Mouse (Mus musculus) forebrain, embryonic 13.5 days (tissue): Measurements from ENCODE around the gene Pik3ap1. TPM values are rescaled to one million over a fixed set of nuclear protein-coding genes. Genes with fewer than 3 reads are reported as not detected.

ENCODE experiments used
- ATAC-seq: fragments of 200-750 bp; cut with Nextera tagmentation; 2 replicates; pipeline ENCODE4 v1.8.0; 2017
- H3K27ac ChIP-seq: fragments of 300-500 bp; sonication (generic); 2 replicates; pipeline ENCODE4 v1.5.1; 2015; ENCODE audit warnings: inconsistent platforms, mild to moderate bottlenecking, moderate library complexity
- H3K27me3 ChIP-seq: fragments of 300-500 bp; sonication (generic); 2 replicates; pipeline ENCODE4 v1.6.1; 2015; ENCODE audit warnings: mild to moderate bottlenecking, inconsistent platforms
- H3K36me3 ChIP-seq: fragments of 300-500 bp; sonication (generic); 2 replicates; pipeline ENCODE4 v1.6.1; 2015; ENCODE audit warnings: mild to moderate bottlenecking, inconsistent platforms; ENCODE audit not compliant: poor library complexity, severe bottlenecking
- H3K4me1 ChIP-seq: fragments of 300-500 bp; sonication (generic); 2 replicates; pipeline ENCODE4 v1.6.1; 2015; ENCODE audit warnings: inconsistent platforms
- H3K4me2 ChIP-seq: fragments of 300-500 bp; sonication (generic); 2 replicates; pipeline ENCODE4 v1.6.1; 2015; ENCODE audit warnings: inconsistent platforms, mild to moderate bottlenecking, moderate library complexity
- H3K4me3 ChIP-seq: fragments of 300-500 bp; sonication (generic); 2 replicates; pipeline ENCODE4 v1.5.1; 2015; ENCODE audit warnings: mild to moderate bottlenecking, inconsistent platforms
- H3K9ac ChIP-seq: fragments of 300-500 bp; sonication (generic); 2 replicates; pipeline ENCODE4 v1.6.1; 2015; ENCODE audit warnings: mild to moderate bottlenecking, inconsistent platforms
- H3K9me3 ChIP-seq: fragments of 300-500 bp; sonication (generic); replicated peaks from 2 replicates; pipeline ENCODE4 v1.6.1; 2016; ENCODE audit warnings: inconsistent platforms
- WGBS: fragments of 180-500 bp; shearing (Covaris S2); methylation state at CpG from one replicate; pipeline ENCODE4 v1.1.7; 2015; 5-methylcytosine and 5-hydroxymethylcytosine counted together
- polyA plus RNA-seq: library from polyadenylated mRNA; unstranded; fragments of >200 nt; fragmentation: Nextera tagmentation; extraction: Ambion mirVana; gene quantifications from 2 replicates; pipeline ENCODE4 v1.2.1, GENCODE M21; 2015

Gene Pik3ap1
- polyA plus RNA-seq, 1 experiment from 2014 or later = 0.99 TPM

DNA sequence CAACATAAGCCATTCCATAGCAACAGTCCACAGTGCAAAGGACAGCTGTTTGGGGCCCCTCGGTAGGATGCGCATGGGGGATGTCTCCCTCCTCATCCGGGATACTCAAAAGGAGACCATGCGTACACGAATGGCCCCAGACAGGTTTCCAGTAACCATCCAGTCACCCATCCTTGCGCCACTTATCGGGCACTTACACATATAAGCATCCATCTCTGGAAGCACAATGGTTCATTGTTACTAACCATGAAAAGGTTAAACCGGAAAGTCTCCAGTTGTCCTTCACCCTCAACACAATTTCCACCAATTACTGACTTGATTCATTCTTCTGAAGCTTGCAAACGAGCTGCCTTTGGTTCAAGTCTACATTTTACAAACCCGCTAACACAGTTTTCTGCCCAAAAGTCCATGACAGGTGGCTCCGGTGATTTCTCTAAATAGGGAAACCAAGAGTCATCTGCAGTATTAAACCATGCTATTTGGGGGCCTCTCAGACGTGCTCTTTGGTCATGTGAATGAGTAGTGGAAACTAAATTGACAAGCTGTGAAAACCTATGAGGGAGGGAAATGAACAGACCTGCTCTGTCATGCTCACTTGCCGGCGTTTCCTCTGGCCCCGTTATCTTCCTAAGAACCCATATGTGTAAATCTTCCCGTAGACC, 18.6 kb downstream of the Pik3ap1 start:
- H3K4me1 ChIP-seq = no peaks in the 10 kb centered on the region
- H3K36me3 ChIP-seq = no peaks in the 10 kb centered on the region
- H3K27me3 ChIP-seq = no peaks in the 10 kb centered on the region
- H3K9ac ChIP-seq = no peak overlapping the region
- WGBS = 83% methylated on average over 16 of the region's 16 CpGs
- ATAC-seq = no peak
- H3K4me2 ChIP-seq = no peak overlapping the region
- no peak overlapping the region for H3K27ac ChIP-seq
- no peak overlapping the region for H3K4me3 ChIP-seq
- H3K9me3 ChIP-seq = no peaks in the 10 kb centered on the region

DNA sequence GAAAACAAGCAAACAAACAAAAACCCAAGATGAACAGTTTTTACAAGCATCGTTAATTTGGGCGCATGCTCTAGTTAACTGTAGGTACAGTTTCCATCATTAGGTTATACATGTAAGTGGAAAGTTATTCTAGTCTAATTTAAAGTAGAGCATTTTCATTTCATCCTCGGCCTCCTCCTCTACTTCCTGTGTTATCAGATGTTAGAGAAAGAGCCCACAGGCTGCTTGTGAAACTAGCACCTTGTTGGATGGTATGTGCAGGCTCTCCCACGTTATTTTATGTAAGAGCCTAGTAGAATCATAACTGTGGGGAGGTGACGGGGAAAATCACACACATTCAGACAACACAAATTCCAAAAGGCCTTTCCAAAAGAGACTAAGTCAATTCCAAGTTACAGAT, 19.3 kb downstream of the Pik3ap1 start:
- Histone ChIP-seq H3K4me1 (no peaks in the 10 kb centered on the region), H3K27me3 (no peaks in the 10 kb centered on the region), H3K27ac (no peak overlapping the region), H3K36me3 (no peaks in the 10 kb centered on the region), H3K9ac (no peak overlapping the region), H3K4me2 (no peak overlapping the region), H3K4me3 (no peak overlapping the region), H3K9me3 (no peaks in the 10 kb centered on the region)
- 91% methylated on average over 5 of the region's 5 CpGs for WGBS
- no peak for ATAC-seq

DNA sequence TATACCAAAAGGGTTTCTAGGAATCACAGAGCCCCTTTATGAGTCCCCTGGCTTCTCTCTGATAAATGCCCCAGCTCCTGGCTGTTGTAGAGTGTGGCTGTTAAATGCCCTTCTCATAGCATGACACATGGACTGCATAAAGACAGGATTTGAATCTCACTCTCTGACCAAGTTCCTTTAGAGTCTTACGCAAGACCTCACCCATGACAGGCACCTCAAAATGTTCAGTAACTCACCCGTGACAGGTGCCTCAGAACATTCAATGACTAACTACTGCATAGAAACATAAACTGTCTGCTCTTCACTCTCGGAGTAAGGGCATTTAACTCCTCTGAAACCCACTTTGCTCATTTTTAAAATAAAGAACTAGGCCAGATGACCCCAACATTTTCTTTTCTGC, 20.4 kb downstream of the Pik3ap1 start:
- 88% methylated on average over 3 of the region's 3 CpGs for WGBS
- no peaks in the 10 kb centered on the region for H3K27me3 ChIP-seq
- no peaks in the 10 kb centered on the region for H3K36me3 ChIP-seq
- no peaks in the 10 kb centered on the region for H3K9me3 ChIP-seq
- H3K4me1 ChIP-seq = no peaks in the 10 kb centered on the region
- no peak overlapping the region for H3K4me3 ChIP-seq
- H3K9ac ChIP-seq = no peak overlapping the region
- H3K27ac ChIP-seq = no peak overlapping the region
- H3K4me2 ChIP-seq = no peak overlapping the region
- no peak for ATAC-seq

DNA sequence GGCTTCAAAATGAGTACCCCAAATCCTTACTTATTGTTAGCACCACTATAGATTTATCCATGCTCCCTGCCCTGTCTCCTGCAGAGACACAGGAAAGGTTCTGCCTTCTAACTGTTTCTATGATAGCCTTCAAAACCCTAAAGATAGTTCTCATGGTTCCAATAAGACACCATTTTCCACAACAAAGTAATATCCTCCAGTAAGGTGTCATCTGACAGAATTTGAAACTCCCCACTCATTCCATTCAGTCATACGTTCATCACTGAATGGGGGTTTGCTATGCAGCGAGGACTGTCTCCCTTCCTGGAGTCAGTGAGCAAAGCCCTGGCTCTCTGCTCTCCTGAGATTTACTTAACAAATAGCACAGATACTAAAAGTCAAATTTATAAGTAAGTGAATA, 21.9 kb downstream of the Pik3ap1 start:
- Histone ChIP-seq H3K36me3 (no peaks in the 10 kb centered on the region), H3K27me3 (no peaks in the 10 kb centered on the region), H3K9me3 (no peaks in the 10 kb centered on the region), H3K4me3 (no peak overlapping the region), H3K9ac (no peak overlapping the region), H3K27ac (no peak overlapping the region), H3K4me2 (no peak overlapping the region), H3K4me1 (no peaks in the 10 kb centered on the region)
- no peak for ATAC-seq
- 91% methylated on average over 2 of the region's 2 CpGs for WGBS

DNA sequence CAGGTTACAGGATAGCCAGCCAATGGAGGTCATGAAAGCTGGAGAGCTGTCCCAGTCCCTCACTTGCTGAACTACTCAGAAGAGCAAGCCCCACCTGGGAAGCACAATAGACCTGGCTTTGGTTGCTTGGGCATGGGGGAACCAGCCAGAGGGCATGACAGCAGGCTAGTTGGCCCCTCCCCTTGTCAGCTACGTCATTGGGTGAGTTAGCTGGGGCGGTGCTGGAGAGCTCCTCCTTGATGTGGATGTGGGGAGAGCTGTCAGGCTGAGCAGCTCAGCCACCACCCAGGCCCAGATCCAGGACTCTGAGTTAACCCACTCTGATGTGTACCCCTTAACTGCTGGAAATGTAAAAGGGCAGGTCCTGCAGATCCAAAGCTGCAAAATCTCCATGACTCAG, 24.4 kb downstream of the Pik3ap1 start:
- no peaks in the 10 kb centered on the region for H3K9me3 ChIP-seq
- no peak overlapping the region for H3K4me2 ChIP-seq
- H3K4me3 ChIP-seq = no peak overlapping the region
- no peak overlapping the region for H3K27ac ChIP-seq
- H3K9ac ChIP-seq = no peak overlapping the region
- no peak for ATAC-seq
- H3K36me3 ChIP-seq = no peaks in the 10 kb centered on the region
- H3K27me3 ChIP-seq = no peaks in the 10 kb centered on the region
- H3K4me1 ChIP-seq = no peaks in the 10 kb centered on the region
- 9% methylated on average over 2 of the region's 2 CpGs for WGBS

DNA sequence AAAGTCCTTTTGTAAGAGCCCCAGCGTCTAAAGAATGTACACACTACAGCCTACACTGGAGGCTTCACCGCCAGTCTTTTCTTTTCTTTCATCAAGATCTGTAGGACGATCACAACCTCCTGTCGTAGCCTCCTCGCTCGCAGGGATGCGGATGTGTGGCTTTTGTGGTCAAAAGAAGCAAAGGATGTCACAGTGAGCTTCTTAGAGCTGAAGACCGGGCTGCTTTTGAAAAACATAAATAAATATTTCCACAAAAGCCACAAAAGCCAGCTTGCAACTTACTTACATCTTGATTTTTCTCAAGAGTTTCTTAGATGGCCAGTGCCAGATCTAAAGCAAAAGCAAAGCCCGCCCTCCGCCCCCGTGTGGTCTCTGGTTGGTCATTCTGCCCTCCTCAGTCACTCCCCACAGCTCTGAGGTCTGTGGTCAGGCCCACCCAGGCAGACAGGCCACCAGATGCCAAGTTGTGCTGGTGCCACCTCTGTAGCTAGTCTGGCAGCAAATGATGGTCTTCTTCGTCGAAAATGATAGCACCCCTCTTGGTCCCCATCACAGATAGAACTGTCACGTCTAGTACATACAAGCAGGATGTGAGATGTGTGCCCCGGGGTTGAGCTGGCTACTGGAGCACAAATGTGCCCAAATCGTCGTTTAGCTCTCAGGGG, 30.5 kb downstream of the Pik3ap1 start:
- no peak for ATAC-seq
- 85% methylated on average over 17 of the region's 17 CpGs for WGBS

DNA sequence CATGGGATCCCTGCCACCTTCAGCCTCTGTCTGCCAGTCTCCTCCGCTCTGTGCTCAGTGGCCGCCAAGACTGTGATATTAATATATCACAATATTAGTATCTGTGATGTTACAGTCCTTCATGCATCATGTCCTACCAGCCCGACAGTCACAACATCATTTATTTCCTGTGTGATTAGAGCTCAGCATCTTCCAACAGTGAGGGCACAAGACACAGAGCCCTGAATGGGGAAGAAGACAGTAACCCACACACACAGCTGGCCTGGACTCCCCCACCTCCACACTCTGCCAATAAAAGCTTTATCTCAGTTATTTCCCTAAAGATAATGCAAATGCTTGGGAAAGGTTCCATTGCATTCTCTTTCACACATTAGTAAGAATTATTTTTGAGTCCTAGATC, 35.3 kb downstream of the Pik3ap1 start:
- peaks cover 18% of the 10 kb centered on the region for H3K4me1 ChIP-seq
- no peaks in the 10 kb centered on the region for H3K9me3 ChIP-seq
- ATAC-seq = no peak
- no peak overlapping the region for H3K27ac ChIP-seq
- H3K9ac ChIP-seq = no peak overlapping the region
- no peaks in the 10 kb centered on the region for H3K27me3 ChIP-seq
- 96% methylated on average over 3 of the region's 3 CpGs for WGBS
- no peak overlapping the region for H3K4me3 ChIP-seq
- no peaks in the 10 kb centered on the region for H3K36me3 ChIP-seq
- H3K4me2 ChIP-seq = no peak overlapping the region

More for the DNA sequence above, 30.5 kb downstream of the Pik3ap1 start:
- no peak overlapping the region for H3K9ac ChIP-seq
- H3K4me1 ChIP-seq = no peaks in the 10 kb centered on the region
- H3K4me3 ChIP-seq = no peak overlapping the region
- no peaks in the 10 kb centered on the region for H3K27me3 ChIP-seq
- no peak overlapping the region for H3K27ac ChIP-seq
- H3K36me3 ChIP-seq = no peaks in the 10 kb centered on the region
- no peaks in the 10 kb centered on the region for H3K9me3 ChIP-seq
- H3K4me2 ChIP-seq = no peak overlapping the region

DNA sequence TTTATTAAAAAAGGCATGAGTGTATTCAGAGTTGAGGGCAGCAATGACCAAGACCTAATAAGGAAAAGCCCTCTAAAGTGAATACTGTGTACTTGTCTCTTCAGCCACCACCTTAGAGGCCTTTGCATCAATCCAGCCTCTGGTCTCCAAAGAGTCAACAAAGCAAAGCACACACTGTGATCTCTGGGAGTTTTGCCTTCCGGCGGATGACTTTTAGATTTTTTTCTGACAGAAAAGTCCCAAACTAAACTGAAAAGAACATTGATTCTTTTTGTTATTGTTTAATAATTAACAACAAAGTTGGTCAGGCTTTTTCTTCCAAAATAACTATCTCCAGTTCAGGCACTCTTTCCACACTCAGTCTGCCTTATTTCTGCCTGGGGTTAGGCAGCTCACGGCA, 36.7 kb downstream of the Pik3ap1 start:
- Histone ChIP-seq H3K27me3 (no peaks in the 10 kb centered on the region), H3K4me2 (no peak overlapping the region), H3K9ac (no peak overlapping the region), H3K4me3 (no peak overlapping the region), H3K36me3 (no peaks in the 10 kb centered on the region), H3K9me3 (no peaks in the 10 kb centered on the region), H3K4me1 (peaks cover 18% of the 10 kb centered on the region), H3K27ac (no peak overlapping the region)
- 89% methylated on average over 3 of the region's 3 CpGs for WGBS
- no peak for ATAC-seq

DNA sequence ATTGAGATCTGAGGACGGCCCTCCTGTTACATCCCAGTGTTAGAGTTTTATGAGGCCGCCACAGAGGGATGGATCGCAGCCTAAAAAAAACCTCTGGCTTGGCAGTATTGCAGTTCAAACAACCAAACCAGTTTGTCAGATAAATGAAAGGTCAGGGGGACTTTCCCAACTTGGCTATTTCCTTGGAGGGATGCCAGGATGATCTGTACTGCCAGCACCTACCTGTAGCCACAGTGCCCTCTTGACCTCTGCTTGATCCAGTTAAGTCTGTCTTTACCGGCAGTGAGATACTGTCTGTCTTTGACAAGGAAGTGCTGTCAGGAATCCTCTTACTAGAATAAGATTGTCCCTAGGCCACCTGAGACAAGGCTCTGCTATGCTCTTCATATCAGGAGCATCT, 37.6 kb downstream of the Pik3ap1 start:
- Histone ChIP-seq H3K36me3 (no peaks in the 10 kb centered on the region), H3K4me1 (peaks cover 18% of the 10 kb centered on the region), H3K4me3 (no peak overlapping the region), H3K27ac (no peak overlapping the region), H3K9me3 (no peaks in the 10 kb centered on the region), H3K4me2 (no peak overlapping the region), H3K27me3 (no peaks in the 10 kb centered on the region), H3K9ac (no peak overlapping the region)
- WGBS = 75% methylated on average over 4 of the region's 4 CpGs
- ATAC-seq = no peak

DNA sequence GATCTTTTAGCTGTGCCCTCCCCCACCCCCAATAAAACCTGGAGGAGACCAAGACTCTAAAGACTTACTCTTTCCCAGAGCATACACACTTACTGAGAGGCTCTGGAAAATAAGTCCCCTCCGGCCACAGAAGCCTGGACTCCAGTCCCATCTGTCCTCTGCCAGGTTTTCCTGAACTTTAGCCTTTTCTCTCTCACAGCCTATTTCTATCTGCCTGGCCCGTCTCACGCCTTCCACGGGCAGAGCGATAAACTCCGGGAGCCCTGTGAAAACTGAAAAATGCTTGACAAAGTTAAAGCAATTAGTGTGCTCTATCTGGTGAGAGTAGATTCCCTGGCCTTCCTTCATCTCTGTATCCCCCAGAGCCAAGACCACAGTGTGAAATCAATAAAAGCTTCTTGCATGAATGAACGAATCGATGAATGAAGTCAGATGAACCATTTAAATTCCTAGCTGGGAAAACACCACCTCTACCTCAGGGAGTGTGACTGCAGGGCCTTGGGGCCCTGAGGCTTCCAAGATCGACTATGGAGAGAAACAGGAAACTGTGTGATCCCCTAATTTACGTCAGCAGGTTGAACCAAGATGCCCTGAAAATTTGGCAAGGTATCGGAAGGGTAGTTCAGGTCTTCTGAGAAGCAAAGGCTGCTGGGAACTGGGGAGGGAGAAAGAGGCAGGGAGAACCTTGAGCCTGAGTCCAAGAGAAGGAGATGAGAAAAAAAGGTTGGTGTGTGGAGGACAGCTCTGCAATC, 38.6 kb downstream of the Pik3ap1 start:
- Histone ChIP-seq H3K9ac (no peak overlapping the region), H3K9me3 (no peaks in the 10 kb centered on the region), H3K36me3 (no peaks in the 10 kb centered on the region), H3K4me1 (peaks cover 18% of the 10 kb centered on the region), H3K4me3 (no peak overlapping the region), H3K27ac (no peak overlapping the region), H3K27me3 (no peaks in the 10 kb centered on the region), H3K4me2 (no peak overlapping the region)
- ATAC-seq = no peak
- WGBS = 46% methylated on average over 11 of the region's 11 CpGs

DNA sequence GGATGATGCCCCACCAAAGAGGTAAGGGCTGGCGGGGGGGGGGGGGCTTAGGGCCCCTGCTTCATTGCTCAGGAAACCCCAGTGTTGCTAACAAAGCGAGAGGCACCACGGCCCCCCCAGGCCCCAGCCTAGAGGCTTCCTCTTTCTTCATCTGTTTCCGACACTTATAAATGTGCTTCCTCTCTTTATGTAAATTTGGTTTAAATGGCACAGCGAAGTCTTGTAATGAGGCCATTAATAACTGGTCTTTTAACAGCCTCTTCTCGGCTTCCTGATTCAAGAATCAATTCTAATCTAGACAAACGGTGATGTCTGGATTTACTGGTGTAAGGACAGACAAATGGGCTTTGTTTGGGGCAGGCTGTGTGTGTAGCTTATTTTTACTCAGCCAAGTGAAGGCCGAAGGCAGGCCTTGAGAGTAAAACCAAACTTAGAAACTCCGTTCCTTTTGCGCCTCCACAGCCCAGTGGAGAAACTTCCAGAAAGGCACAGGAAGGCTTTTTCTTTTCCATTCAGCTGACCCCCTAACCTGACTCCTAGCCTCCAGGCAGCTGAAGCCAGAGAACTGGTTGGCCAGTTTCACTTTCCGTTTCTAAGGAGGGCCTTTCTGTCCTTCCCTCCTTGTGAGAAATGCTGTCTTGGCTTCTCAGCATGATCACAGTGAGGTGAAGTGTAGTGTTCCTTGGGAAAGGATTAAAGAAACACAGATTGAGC, 39.7 kb downstream of the Pik3ap1 start:
- Histone ChIP-seq H3K9ac (no peak overlapping the region), H3K27me3 (no peaks in the 10 kb centered on the region), H3K36me3 (no peaks in the 10 kb centered on the region), H3K4me1 (peaks cover 18% of the 10 kb centered on the region), H3K27ac (no peak overlapping the region), H3K4me2 (no peak overlapping the region), H3K9me3 (no peaks in the 10 kb centered on the region), H3K4me3 (no peak overlapping the region)
- WGBS = 40% methylated on average over 11 of the region's 11 CpGs
- ATAC-seq = no peak

DNA sequence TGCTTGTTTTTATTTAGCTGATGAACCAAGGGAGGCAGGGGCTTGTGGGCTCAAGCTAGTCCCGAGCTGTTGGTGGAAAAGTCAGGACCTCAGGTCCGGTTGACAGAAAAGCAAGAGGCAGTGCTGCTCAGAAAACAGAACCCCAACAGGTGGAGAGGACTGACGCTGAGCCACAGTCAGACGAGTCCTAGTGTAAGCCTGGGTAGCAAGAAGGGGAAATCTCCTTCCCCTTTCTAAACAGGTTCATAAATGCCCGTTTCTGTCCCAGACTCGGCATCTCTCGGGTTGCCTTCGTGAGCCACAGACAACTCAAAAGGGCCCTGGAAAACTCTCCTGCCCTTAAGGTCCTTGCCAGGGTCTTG, 40.3 kb downstream of the Pik3ap1 start:
- Histone ChIP-seq H3K27me3 (no peaks in the 10 kb centered on the region), H3K4me1 (peaks cover 18% of the 10 kb centered on the region), H3K27ac (no peak overlapping the region), H3K9ac (no peak overlapping the region), H3K4me3 (no peak overlapping the region), H3K4me2 (no peak overlapping the region), H3K36me3 (no peaks in the 10 kb centered on the region), H3K9me3 (no peaks in the 10 kb centered on the region)
- WGBS = 85% methylated on average over 8 of the region's 8 CpGs
- ATAC-seq = no peak
